Mouse (Mus musculus) forebrain, postnatal 0 days (tissue): Measurements from ENCODE around the gene Tsc22d1. TPM values are rescaled to one million over a fixed set of nuclear protein-coding genes. Genes with fewer than 3 reads are reported as not detected.
A peak's percentile ranks its signal among the peaks of the same experiment; 100 is the strongest.

ENCODE experiments used
- ATAC-seq: fragments of 200-750 bp; cut with Nextera tagmentation; 2 replicates; pipeline ENCODE4 v1.8.0; 2017; ENCODE audit warnings: mild to moderate bottlenecking, moderate library complexity
- DNase-seq: peaks from one replicate; pipeline ENCODE4 v3.0.0-alpha.2; 2015
- H3K27ac ChIP-seq: fragments of 300-500 bp; sonication (generic); 2 replicates; pipeline ENCODE4 v1.5.1; 2014; ENCODE audit warnings: low read depth, mild to moderate bottlenecking, antibody characterized with exemption, low read length, moderate library complexity, mixed read lengths
- H3K27me3 ChIP-seq: fragments of 300-500 bp; sonication (generic); 2 replicates; pipeline ENCODE4 v1.6.1; 2014; ENCODE audit warnings: mild to moderate bottlenecking, low read length, mixed read lengths; ENCODE audit not compliant: insufficient read depth
- H3K36me3 ChIP-seq: fragments of 300-500 bp; sonication (generic); 2 replicates; pipeline ENCODE4 v1.6.1; 2014; ENCODE audit warnings: mild to moderate bottlenecking, moderate library complexity; ENCODE audit not compliant: insufficient read depth
- H3K4me1 ChIP-seq: fragments of 300-500 bp; sonication (generic); 2 replicates; pipeline ENCODE4 v1.6.1; 2014; ENCODE audit warnings: antibody characterized with exemption; ENCODE audit not compliant: insufficient read depth
- H3K4me2 ChIP-seq: fragments of 300-500 bp; sonication (generic); 2 replicates; pipeline ENCODE4 v1.6.1; 2014; ENCODE audit warnings: low read depth, mild to moderate bottlenecking, moderate library complexity
- H3K4me3 ChIP-seq: fragments of 300-500 bp; sonication (generic); 2 replicates; pipeline ENCODE4 v1.5.1; 2014; ENCODE audit warnings: low read depth, low read length, mixed read lengths
- H3K9ac ChIP-seq: fragments of 300-500 bp; sonication (generic); 2 replicates; pipeline ENCODE4 v1.6.1; 2014; ENCODE audit warnings: mild to moderate bottlenecking
- H3K9me3 ChIP-seq: fragments of 300-500 bp; sonication (generic); 2 replicates; pipeline ENCODE4 v1.6.1; 2016; ENCODE audit warnings: low read length
- CTCF ChIP-seq: sonication (generic); IDR thresholded peaks from 2 replicates; pipeline ENCODE4 v1.5.1; 2016; ENCODE audit warnings: antibody characterized with exemption, control low read depth, low read depth
- WGBS: fragments of 180-500 bp; shearing (Covaris S2); extraction: QIAGEN DNeasy Blood & Tissue Kit; methylation state at CpG from one replicate; pipeline ENCODE4 v1.1.7; 2014; 5-methylcytosine and 5-hydroxymethylcytosine counted together
- polyA plus RNA-seq: library from polyadenylated mRNA; unstranded; fragments of >200 nt; fragmentation: Nextera tagmentation; extraction: Ambion mirVana; gene quantifications from 2 replicates; pipeline ENCODE4 v1.2.1, GENCODE M21; 2015
- total RNA-seq: library from RNA; depleted of rRNA; stranded (reverse); fragments of >200 nt; gene quantifications from 2 replicates; pipeline ENCODE4 v1.2.3, GENCODE M21; 2014

Tsc22d1 gene
- total and polyA plus RNA-seq, 2 experiments from 2014 or later, result 575 to 725 TPM

GRCm38 (mm10) chr14:76467932-76468331, 53.2 kb downstream of the Tsc22d1 start:
- peaks cover 11% of the 10 kb centered on the region; the same call in 1 of the 2 replicates for H3K4me1 ChIP-seq
- H3K27ac ChIP-seq, result no peak overlapping the region
- ATAC-seq (no peak), DNase-seq (no peak)
- H3K4me3 ChIP-seq, result no peak overlapping the region
- no peaks in the 10 kb centered on the region for H3K27me3 ChIP-seq
- no peak overlapping the region for H3K4me2 ChIP-seq
- no peaks in the 10 kb centered on the region for H3K9me3 ChIP-seq
- peaks cover 8% of the 10 kb centered on the region; the same call in 1 of the 2 replicates for H3K36me3 ChIP-seq
- no peak for TF ChIP-seq CTCF
- no peak overlapping the region for H3K9ac ChIP-seq
- 85% methylated on average over 11 of the region's 11 CpGs for WGBS

GRCm38 (mm10) chr14:76471301-76471700, 56.5 kb downstream of the Tsc22d1 start:
- Histone ChIP-seq H3K4me3 (no peak overlapping the region), H3K27me3 (no peaks in the 10 kb centered on the region), H3K4me2 (no peak overlapping the region), H3K9ac (0 out of 2 replicates have a peak overlapping the region, but pooled peaks have one; percentile 10), H3K9me3 (no peaks in the 10 kb centered on the region), H3K4me1 (peaks cover 4% of the 10 kb centered on the region; the same call in 1 of the 2 replicates), H3K27ac (no peak overlapping the region), H3K36me3 (peaks cover 8% of the 10 kb centered on the region; the same call in 1 of the 2 replicates)
- no peak for TF ChIP-seq CTCF
- WGBS, result 70% methylated on average over 19 of the region's 19 CpGs
- ATAC-seq (no peak), DNase-seq (no peak)

- H3K36me3 ChIP-seq, result peaks cover 8% of the 10 kb centered on the region; the same call in 1 of the 2 replicates
- no peak for ATAC-seq
- H3K27me3 ChIP-seq, result no peaks in the 10 kb centered on the region
- H3K4me3 ChIP-seq, result no peak overlapping the region
- no peak overlapping the region for H3K27ac ChIP-seq
- no peaks in the 10 kb centered on the region for H3K4me1 ChIP-seq
- WGBS, result 68% methylated on average over 8 of the region's 8 CpGs
- no peaks in the 10 kb centered on the region for H3K9me3 ChIP-seq
- no peak for TF ChIP-seq CTCF
- no peak for DNase-seq
- H3K9ac ChIP-seq, result no peak overlapping the region
- H3K4me2 ChIP-seq, result no peak overlapping the region
These were observed 57.7 kb downstream of the Tsc22d1 start for GRCm38 (mm10) chr14:76472487-76472886.

- Histone ChIP-seq H3K4me1 (no peaks in the 10 kb centered on the region), H3K27me3 (no peaks in the 10 kb centered on the region), H3K4me2 (no peak overlapping the region), H3K9me3 (no peaks in the 10 kb centered on the region), H3K9ac (no peak overlapping the region), H3K4me3 (no peak overlapping the region), H3K36me3 (peaks cover 8% of the 10 kb centered on the region; the same call in 1 of the 2 replicates), H3K27ac (no peak overlapping the region)
- ATAC-seq, result peak; percentile 40; the same call in 1 of the 2 replicates
- peak; percentile 80 for DNase-seq
- 10% methylated on average over 2 of the region's 2 CpGs for WGBS
- TF ChIP-seq CTCF, result peak; percentile 83
These were observed 58.6 kb downstream of the Tsc22d1 start for GRCm38 (mm10) chr14:76473404-76473803.

- H3K27ac ChIP-seq, result no peak overlapping the region
- WGBS, result 68% methylated on average over 1 of the region's 1 CpGs
- no peak for DNase-seq
- H3K27me3 ChIP-seq, result no peaks in the 10 kb centered on the region
- no peak overlapping the region for H3K4me3 ChIP-seq
- no peak for ATAC-seq
- no peaks in the 10 kb centered on the region for H3K4me1 ChIP-seq
- H3K36me3 ChIP-seq, result peaks cover 8% of the 10 kb centered on the region; the same call in 1 of the 2 replicates
- TF ChIP-seq CTCF, result peak; percentile 47
- H3K9me3 ChIP-seq, result no peaks in the 10 kb centered on the region
- H3K4me2 ChIP-seq, result no peak overlapping the region
- no peak overlapping the region for H3K9ac ChIP-seq
These were observed 59.4 kb downstream of the Tsc22d1 start for GRCm38 (mm10) chr14:76474165-76474564.

- H3K4me3 ChIP-seq, result no peak overlapping the region
- H3K36me3 ChIP-seq, result 0 out of 2 replicates have a peak, but pooled peaks cover 4% of the 10 kb centered on the region
- H3K9ac ChIP-seq, result no peak overlapping the region
- H3K9me3 ChIP-seq, result no peaks in the 10 kb centered on the region
- H3K27me3 ChIP-seq, result no peaks in the 10 kb centered on the region
- no peak for TF ChIP-seq CTCF
- H3K4me1 ChIP-seq, result no peaks in the 10 kb centered on the region
- ATAC-seq (no peak), DNase-seq (no peak)
- no peak overlapping the region for H3K4me2 ChIP-seq
- WGBS, result 77% methylated on average over 4 of the region's 4 CpGs
- H3K27ac ChIP-seq, result no peak overlapping the region
These were observed 62.0 kb downstream of the Tsc22d1 start for GRCm38 (mm10) chr14:76476770-76477169.

GRCm38 (mm10) chr14:76478076-76478475, 63.3 kb downstream of the Tsc22d1 start:
- WGBS, result 70% methylated on average over 2 of the region's 2 CpGs
- TF ChIP-seq CTCF, result no peak
- H3K4me3 ChIP-seq, result no peak overlapping the region
- no peak overlapping the region for H3K27ac ChIP-seq
- no peaks in the 10 kb centered on the region for H3K36me3 ChIP-seq
- H3K9ac ChIP-seq, result no peak overlapping the region
- H3K27me3 ChIP-seq, result no peaks in the 10 kb centered on the region
- no peaks in the 10 kb centered on the region for H3K9me3 ChIP-seq
- no peak for DNase-seq
- no peaks in the 10 kb centered on the region for H3K4me1 ChIP-seq
- no peak for ATAC-seq
- H3K4me2 ChIP-seq, result no peak overlapping the region
